Mouse (Mus musculus) erythroblast, embryonic 14.5 days (primary cell): ENCODE results near the gene Trabd2b.

Source experiments
- GATA1 ChIP-seq: IDR thresholded peaks from 2 replicates; pipeline ENCODE4 v1.6.1; 2012; ENCODE audit warnings: low read length, inconsistent platforms, mixed read lengths
- TAL1 ChIP-seq: IDR thresholded peaks from 3 replicates; pipeline ENCODE4 v1.6.1; 2012; ENCODE audit warnings: low read length, inconsistent platforms, mixed read lengths

DNA sequence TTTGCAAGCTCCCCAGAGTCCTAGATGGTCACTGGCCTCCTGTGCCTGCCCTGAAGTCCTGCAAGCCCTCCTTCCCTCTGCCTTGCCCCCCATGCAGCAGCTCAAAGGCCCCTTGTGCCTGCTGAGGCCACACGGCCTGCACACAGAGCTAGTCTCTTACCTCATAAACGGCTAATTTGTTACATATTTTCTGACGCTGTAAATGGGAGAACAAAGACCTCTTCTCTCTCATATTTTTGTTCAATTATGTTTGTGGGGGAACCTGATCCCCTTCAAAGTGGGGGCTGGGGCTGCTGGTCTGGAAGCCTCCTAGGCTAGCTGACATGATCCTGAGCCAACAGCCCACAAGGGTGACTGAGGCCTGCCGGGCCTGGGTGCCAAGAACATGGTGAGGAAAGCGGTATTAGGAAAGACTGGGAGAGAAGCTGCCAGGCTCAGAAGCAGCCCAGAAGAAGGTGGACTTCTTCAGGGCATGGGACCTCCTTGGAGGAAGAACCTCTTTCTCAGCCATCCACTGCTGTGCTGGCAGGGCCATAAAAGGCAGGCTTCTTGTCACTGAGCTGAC, 157.7 kb downstream of the Trabd2b start:
- TF ChIP-seq GATA1 (no peak), TAL1 (no peak)
